Mouse (Mus musculus): Measurements from ENCODE around the gene Fyn.

The Fyn gene

DNA sequence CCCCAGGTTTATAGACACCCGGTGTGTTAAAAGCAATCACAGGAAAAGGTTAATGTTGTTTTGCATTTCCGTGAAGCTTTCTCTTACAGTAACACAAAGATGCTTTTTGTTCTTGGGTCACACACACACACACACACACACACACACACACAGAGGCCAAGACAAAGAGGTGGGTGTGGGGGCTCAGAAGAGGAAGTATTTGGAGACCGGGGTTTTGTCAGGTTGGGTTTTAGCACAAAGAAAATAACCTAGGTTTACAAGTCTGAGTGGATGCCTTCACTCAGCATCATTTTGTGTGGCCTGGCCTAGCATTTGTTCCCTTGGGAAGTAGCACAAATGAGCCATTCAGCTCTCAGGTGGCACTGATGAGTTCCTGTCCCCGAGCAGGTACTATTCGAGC lies 184.2 kb downstream of the Fyn start:
- no peak for ATAC-seq (ENCODE audit: insufficient number of reproducible peaks, low FRiP score, low TSS enrichment)

DNA sequence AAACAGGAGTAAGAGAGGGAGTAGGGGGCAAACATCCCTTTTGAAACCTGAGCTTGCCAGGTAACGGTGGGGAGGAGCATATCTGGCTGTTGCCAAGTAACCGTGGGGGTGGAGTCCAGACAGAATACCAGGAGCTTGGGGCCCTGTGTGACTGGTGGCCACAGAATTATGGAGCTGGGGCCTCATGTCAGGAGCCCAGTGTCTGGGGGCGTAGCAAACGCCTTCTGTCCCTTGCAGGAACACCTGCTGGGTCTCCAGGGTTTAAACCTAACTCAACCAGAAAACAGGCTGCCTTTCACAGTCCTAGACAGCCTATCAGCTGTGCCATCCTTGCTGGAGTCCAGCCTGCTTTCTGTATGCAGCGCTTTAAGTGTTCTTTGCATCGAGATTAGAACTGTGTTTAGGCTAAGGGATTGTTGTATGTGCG lies 186.6 kb downstream of the Fyn start:
- no peak for ATAC-seq (ENCODE audit: insufficient number of reproducible peaks, low FRiP score, low TSS enrichment)

DNA sequence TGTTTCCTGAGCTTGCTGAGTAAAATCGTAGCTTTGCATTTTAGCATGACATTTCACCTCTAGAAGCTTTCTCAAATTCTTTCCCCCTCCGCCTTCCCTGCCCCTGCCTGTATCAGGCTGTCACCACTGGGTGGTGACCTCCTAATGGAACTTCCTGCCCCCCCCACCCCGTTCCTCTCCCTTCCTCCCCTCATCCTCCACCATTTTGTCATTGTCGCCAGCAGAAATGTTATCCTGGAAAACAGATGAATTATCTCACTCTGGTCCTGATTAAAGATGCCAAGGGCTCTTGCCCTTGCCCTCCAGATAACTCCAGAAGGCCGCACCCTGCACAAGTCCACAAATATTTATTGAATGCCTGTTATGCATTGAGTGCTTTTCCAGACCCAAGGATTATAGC lies 187.1 kb downstream of the Fyn start:
- ATAC-seq (ENCODE audit: insufficient number of reproducible peaks, low FRiP score, low TSS enrichment) = no peak

DNA sequence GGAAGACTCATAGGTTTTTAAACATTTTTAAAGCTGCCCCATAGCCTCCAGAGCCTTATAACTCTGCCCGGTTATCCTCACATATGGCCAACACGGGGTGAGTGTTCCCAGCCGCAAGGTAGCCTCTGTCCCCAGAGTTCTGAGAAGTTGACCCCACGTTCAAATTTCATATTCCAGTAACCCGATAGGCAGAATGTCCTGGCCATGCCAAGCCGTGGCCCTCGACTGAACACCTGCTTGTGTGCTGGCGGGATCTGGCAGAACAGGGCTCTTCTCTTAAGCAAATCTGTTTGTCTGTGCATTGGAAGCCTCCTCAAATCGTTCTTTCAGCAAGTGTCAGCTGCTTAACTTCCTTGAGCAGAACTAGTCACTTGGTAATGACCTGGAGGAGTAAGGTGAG lies 188.7 kb downstream of the Fyn start:
- ATAC-seq (ENCODE audit: insufficient number of reproducible peaks, low FRiP score, low TSS enrichment) = no peak

DNA sequence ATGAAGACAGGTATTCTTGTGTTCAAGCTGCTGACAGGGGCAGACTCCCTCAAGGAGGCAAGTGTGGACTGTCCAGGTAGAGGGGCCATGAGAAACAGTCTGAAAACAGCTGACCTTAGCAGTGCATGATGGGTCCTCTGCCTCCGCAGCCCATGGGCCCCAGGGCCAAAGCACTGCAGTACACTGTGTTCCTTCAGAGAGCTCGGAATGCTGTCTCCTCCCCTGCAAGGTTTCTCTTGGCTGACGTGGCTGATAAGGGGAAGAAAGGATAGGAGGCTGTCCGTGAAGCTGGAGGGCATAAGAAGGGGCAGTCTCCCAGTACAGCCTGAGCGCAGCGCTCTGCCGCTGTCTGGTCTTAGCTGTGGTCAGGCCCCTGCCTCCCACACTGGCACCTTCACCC lies 189.2 kb downstream of the Fyn start:
- no peak for ATAC-seq (ENCODE audit: insufficient number of reproducible peaks, low FRiP score, low TSS enrichment)

DNA sequence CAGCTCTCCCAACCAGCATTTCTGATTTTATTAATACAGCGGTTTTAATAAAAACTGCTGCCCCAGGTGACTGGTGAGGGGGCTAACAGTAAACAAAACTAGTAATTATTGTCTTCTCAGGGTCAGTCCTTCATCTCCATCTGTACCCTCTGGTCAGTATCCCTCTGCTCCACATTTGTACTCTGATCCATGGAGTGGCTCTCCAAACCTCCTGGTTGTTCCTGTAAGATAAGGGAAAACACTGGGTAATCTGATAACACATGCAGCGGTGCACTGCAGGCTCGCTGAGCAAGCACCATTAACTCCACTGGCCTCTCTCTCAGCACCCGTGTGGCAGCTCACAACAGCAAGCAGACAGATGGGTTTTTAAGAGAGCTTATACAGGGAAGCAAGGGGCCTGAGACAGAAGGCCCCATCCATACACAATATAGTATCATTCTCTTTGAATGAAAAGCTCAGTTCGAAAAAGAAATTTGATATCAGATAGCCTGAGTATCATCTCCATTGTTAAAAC lies 189.9 kb downstream of the Fyn start:
- no peak for ATAC-seq (ENCODE audit: insufficient number of reproducible peaks, low FRiP score, low TSS enrichment)

DNA sequence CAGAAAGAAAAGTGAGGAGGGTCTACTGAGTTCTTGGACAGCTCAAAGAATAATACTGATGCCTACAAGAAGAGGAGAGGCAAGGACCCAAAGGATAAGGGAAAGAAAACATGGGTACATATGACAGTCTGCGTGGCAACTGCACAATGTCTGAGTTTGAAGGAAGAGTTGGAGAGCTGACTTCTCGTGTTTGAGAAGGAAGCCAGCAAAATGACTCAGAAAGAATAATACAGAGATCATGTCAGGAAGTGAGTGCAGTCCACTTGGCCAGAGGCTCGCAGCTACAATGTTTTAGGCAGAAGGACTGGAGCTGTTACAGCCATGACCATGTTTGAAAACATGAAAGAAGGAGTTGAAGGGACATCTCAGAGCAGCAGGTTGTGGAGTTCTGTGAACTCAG lies 190.7 kb downstream of the Fyn start:
- no peak for ATAC-seq (ENCODE audit: insufficient number of reproducible peaks, low FRiP score, low TSS enrichment)

DNA sequence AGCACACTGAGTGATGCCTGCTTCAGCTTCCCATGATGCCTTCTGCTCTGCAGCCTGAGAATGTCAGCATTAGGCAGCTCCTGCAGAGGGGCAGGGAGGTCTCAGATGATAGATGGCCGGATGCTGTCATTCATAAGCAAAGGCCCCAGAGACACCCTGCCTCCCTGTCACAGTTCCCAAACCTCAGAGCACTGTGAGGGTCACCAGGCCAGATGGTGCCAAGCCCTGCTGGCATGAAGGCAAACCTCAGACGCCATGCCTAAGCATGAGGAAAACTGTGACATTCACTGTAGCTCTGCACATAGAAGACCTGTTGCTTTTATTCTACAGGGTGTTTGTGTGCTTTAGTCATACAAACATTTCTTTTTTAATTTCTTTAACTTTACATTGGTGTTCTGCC lies 193.7 kb downstream of the Fyn start:
- no peak for ATAC-seq (ENCODE audit: insufficient number of reproducible peaks, low FRiP score, low TSS enrichment)

DNA sequence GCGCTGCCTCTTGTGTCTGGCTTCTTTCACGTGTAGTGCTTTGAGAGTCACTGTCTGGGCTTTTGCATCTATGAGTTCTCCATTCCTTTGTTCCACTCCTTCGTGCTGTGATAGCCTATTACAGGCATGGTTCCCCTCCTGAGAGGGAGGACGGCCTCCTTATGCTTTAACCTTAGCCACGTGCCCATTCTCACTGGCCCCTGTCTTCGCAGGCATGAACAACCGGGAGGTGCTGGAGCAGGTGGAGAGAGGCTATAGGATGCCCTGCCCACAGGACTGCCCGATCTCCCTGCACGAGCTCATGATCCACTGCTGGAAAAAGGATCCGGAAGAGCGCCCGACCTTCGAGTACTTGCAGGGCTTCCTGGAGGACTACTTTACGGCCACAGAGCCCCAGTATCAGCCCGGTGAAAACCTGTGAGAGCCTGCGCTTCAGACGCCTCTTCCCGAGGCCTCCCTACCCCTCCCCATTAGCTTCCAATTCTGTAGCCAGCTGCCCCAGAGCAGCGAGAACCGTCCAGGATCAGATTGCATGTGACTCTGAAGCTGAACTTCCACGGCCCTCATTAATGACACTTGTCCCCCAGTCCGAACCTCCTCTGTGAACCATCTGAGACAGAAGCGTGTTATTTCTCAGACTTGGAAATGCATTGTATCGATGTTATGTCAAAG lies 195.0 kb downstream of the Fyn start:
- ATAC-seq (ENCODE audit: insufficient number of reproducible peaks, low FRiP score, low TSS enrichment) = no peak

DNA sequence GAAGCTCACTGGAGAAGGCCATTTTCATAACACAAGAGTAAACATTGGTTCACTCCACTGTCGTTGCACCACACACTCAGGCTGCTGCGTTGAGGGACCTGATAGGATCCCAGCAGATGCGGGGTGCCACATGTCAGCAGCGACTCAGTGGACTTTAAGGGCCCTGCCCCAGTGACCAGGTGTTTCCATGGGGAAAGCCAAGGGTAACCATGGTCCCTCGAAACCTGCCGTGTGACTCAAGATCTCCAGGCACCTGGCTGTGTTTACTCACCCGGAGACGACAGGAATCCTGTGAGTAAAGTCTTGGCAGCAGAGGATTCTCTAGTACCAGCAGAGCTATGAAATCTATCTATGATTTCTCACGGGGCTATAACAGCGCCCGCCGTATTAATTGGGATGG lies 198.2 kb downstream of the Fyn start:
- no peak for ATAC-seq (ENCODE audit: insufficient number of reproducible peaks, low FRiP score, low TSS enrichment)

DNA sequence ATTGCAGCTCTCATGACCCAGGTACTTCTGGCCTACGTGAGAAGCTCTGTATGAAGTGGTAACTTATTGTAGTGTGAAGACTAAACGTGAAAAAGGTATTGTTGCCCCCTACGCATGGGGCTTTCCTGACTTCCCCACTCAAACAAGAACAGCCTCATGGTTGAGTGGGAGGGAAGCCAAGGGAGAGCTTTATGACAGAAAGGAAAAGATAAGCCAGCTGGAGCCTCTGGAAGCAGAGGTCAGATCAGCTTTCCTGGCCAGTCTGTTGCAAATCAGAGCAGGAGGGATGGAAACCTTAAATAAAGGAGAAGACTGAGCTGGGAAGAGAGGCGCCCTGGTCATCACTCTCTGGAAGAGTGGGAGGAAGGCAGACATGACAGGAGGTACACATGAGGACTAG lies 200.3 kb downstream of the Fyn start:
- no peak for ATAC-seq (ENCODE audit: insufficient number of reproducible peaks, low FRiP score, low TSS enrichment)

DNA sequence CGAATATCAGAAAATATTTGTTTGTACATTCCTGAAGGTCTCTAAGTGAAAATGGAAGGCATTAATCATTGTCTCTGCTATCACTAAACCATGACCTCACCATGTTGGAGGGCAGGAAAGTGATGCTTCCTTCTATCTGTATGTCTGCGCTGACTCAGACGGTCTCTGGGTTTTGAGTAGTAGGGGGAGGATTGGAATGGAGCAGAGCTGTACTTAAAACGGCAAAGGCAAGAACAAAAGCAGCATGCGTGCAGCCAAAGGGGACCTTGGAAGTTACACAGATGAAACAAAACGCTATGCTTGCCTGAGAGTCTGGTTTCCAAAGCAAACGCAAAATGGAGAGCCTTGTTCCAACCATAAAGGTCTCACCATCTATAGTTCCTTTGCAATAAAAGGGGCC lies 202.4 kb downstream of the Fyn start:
- no peak for ATAC-seq (ENCODE audit: insufficient number of reproducible peaks, low FRiP score, low TSS enrichment)

DNA sequence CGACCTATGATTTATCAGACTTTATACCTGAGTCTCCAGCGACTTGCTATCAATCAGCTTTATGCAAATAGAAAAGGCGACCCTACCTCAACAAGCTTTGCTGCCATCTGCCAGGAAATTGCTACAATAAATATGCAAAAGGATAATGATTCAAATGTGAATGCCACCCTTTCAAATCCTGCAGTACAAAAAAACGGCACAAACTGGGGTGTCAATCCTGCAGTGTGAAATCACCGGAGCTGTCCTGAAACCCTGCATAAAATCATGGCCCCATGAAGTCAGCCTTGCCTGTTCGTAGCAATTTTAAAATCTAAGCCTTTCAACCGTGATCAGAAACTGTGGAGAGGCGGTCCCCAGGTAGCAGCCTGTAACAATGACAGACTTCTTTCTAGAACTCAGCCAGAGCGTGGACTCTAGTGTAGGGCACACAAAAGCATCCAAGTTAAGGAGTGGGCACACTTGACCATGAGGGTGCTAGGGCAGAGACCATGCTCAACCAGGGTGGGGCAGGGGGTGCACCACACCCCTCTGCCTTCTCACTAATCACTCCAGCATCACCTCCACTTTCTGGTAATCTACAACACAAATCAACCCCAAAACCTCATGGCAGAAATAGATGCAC lies 203.5 kb downstream of the Fyn start:
- ATAC-seq (ENCODE audit: insufficient number of reproducible peaks, low FRiP score, low TSS enrichment) = no peak

DNA sequence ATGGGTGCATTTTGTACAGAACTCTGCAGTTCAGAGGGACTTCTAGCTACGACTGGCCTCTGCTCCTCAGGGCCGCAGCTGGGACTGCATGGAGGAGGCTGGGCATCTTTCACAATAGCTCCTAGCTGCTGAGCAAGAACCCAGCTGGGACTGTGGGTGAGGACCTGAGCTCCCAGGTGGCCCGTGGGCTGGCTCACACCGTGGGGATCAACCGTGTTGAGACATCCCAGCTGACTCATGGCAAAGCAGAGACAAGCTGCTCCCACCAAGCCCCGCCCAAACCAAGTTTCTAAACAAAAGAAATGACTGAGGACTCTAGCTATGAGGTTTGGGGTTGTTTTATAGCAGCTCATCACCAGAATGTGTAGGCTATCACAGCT lies 204.0 kb downstream of the Fyn start:
- ATAC-seq (ENCODE audit: insufficient number of reproducible peaks, low FRiP score, low TSS enrichment) = no peak

DNA sequence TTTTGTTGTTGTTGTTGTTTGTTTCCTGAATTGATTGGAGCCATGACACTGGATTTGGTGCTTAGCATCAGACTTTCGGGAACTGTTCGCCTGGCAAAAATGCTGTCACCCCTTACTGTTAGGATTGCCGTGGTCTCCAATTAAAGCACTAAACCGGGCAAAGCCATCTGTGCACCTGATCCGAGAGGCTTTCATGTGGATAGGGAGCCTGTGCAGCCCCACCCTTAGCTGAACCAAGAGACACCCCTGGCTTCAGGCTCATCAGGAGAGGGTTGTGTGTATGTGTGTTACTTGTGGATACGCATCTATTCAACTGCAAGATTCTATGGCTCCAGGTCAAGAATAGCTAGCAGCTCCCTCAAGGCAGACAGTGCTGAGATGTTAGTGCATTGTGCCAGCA lies 207.8 kb downstream of the Fyn start:
- no peak for ATAC-seq (ENCODE audit: insufficient number of reproducible peaks, low FRiP score, low TSS enrichment)

DNA sequence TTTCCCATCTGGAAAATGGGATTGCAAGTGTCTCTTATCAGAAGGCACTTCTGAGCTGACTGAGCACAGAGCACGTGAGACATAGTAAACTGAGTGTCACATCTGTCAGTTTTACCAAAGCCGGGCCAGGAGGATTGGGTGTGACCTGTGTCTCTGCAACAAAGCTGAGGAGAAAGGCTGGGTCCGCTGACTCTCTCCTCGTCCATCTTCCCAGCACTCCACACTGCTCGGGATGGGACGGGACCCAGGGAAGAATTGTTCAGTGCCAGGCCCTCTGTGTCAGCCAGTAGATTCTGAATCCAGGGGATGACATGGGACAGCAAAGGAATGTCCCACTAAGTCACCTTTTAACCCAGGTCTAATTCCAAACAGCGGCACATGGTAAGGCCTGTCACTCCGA lies 211.8 kb downstream of the Fyn start:
- no peak for ATAC-seq (ENCODE audit: insufficient number of reproducible peaks, low FRiP score, low TSS enrichment)

DNA sequence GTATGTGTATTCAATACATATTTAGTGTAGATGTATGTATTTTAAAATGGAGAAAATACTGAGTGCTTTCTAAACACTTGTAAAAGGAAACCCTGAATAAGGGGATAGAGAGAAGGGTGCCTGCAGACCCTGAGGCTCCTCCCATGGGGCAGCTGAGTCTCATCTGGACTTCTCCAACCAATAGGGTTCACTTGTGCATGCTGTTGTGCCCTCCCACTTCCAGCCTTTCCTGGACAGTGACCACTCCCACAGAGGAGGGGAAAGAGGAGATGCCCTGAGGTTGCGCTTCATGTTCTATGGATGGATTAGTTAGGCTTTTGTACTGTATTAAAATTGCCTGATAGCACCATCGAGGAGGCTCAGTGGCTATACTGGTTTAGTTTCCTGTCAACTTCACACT lies 213.7 kb downstream of the Fyn start:
- no peak for ATAC-seq (ENCODE audit: insufficient number of reproducible peaks, low FRiP score, low TSS enrichment)

DNA sequence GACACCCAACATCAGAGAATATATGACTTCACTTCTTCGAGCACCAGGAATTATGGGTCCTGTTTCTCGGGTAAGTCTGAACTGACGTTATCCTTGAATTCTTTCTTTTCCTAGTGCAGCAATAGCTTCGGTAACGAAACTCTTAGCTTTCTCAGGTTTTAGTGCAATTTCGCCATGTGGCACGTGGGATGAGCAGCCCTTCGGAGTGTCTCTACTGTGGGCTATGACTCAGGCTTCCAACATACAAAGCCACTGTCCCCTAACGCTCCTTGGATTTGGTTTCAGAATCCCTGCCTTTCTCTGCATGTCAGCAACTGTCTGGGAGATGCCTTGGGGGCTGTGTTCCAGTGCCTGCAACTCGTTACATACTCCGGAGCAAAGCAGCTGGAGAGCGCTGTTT lies 215.1 kb downstream of the Fyn start:
- ATAC-seq (ENCODE audit: insufficient number of reproducible peaks, low FRiP score, low TSS enrichment) = no peak

DNA sequence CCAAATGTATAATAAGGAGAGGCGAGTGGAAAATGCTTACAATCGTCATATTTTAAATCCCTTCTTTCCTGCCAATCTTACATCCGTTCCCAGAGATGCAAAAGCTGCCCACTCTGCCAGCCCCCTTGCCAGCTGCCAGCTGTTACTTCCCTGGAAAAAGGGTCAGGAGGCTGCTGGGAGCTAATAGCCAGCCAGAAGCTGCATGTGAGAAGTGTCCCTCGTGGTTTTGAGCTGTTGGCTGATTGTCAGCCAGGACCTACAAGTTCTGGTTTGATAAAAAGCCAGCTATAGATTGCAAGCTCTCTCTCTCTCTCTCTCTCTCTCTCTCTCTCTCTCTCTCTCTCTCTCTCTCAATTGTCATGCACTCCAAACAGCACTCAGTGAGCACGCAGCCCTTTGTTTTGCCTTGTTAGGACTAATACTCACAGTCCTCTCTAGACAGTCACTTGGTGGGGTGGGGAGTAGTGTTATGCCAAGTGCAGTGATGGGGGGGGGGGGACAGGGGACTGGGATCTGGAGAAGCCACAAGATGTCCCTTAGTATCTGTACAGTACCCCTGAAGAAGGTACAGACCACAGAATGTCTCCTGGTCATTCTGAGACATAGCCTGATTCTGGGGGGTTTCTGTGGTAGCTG lies 218.8 kb downstream of the Fyn start:
- ATAC-seq (ENCODE audit: insufficient number of reproducible peaks, low FRiP score, low TSS enrichment) = no peak

DNA sequence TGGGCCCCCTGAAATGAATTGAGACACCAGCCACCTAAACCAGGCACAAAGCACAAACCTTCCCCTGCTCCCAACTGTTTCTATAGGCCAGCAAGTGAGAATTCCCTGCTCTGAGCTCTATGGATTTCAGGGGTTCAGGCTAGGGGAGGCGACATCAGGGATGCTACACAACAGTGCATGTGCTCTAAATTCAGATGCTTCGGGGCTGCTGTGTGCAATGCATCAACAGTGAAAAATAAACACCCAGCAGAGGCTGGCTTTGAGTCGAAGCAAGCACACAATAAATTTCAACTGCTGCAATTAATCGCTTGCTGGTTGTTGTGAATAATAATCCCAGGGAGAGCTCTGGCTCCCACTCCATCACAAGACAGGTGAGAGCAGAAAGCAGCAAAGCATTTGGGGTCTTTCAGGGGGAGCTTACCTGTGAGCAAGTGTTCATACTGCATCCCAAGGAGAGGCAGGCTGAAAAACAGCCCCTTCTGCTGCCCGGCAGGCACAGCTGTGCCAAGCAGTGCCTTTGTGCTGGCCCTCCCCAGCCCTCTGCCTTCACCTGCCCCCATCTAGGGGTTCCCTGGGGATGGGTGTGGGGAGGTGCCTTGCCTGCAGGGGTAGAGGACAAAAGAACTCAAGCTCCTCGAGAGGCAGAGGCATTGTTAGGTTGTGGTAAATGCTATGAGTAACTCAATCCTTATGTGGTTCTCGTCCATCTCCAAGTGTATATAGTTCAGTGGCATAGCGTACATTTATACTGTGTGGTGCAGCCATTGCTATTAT lies 219.5 kb downstream of the Fyn start:
- ATAC-seq (ENCODE audit: insufficient number of reproducible peaks, low FRiP score, low TSS enrichment) = no peak
